Mouse (Mus musculus) retina, embryonic 14.5 days (tissue): ENCODE results near the gene BC024063.
"Not testable (repeated sequence)": the region's sequence is repeated elsewhere in the genome, so short reads cannot be mapped to it uniquely, and the experiment has no call there.

Experiments used
- DNase-seq: peaks from one replicate; pipeline ENCODE4 v3.0.0-alpha.2; 2015; ENCODE audit warnings: low spot score

The BC024063 gene

DNA sequence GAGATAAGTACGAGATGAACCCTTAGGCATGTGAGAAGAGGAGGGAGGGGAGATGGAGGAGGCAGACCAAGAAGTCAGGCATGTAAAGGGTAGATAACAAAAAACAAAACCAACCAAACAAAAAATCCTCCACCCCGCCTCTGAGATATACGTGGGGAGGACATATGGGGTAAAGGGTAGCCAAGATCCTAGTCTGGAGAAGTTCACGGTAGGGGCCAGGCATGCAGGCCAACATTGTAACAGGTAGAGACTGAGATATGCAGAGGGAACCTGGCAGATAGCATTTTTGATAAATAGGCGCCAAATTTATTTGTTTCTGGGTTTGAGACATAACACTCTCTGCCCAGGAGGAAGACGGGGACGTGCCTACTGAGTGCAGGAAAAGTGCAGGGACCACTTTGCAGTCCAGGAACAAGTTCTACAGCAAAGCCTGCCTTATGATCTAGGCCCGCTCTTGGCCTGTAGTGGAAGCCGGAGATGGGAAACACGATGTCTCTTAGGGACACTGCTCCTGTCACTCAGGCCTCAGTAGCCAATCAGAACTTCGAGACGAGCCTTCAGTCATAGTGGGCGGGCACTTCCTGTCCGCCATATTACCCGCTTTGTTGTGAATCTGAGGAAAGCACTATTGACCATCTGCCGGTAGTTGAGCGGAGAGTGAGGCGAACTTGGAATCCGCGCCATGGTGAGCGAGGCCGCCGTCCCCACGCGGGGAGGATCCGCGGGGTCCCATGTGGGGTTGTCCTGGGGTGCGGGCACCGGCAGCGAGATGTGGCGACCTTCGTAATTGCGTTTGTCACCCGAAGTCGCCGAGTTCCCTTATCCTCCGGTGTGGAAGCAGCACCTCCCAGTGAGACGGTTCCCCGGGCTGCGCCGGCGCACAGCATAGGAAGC lies at the start of gene BC024063:
Gene BC024063, plus strand, starts transcription at position 626 of the 894 bp plus-strand sequence.
- not testable (repeated sequence) for DNase-seq

- DNase-seq = peak; percentile 68
Observed at GRCm38 (mm10) chr10:82042191-82042590, 41.0 kb upstream of the BC024063 start.

GRCm38 (mm10) chr10:82046603-82047002 lies 36.5 kb upstream of the BC024063 start:
- no peak for DNase-seq

- peak; percentile 98 for DNase-seq
Observed at GRCm38 (mm10) chr10:82047597-82048459, 35.3 kb upstream of the BC024063 start, which contains the start of gene Zfp873. TSS of gene Zfp873 (plus strand) at chr10:82048123.

- DNase-seq = not testable (repeated sequence)
Observed at GRCm38 (mm10) chr10:82048460-82048804, 34.7 kb upstream of the BC024063 start.

GRCm38 (mm10) chr10:82083622-82083971 lies 444 bp downstream of the BC024063 start:
- DNase-seq = not testable (repeated sequence)

DNA sequence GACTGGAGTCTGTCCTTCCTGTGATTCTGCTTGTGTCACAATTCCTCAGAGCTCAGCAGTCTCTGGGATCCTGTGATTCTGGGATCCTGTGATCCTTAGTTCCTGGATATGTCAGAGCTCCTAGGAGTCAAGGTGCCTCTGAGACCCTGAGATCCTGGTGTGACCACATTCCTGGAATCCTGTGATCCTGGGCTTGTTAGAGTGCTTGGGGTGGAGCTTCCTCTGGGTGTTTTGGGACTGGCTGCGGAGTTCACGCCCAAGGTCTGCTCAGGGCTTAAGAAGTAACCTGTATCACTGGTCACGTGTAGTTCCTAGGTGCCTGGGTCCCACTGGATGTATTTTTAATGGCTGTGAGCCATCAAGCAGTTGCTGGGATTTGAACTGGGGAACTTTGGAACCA lies 34.1 kb downstream of the BC024063 start:
- no peak for DNase-seq

DNA sequence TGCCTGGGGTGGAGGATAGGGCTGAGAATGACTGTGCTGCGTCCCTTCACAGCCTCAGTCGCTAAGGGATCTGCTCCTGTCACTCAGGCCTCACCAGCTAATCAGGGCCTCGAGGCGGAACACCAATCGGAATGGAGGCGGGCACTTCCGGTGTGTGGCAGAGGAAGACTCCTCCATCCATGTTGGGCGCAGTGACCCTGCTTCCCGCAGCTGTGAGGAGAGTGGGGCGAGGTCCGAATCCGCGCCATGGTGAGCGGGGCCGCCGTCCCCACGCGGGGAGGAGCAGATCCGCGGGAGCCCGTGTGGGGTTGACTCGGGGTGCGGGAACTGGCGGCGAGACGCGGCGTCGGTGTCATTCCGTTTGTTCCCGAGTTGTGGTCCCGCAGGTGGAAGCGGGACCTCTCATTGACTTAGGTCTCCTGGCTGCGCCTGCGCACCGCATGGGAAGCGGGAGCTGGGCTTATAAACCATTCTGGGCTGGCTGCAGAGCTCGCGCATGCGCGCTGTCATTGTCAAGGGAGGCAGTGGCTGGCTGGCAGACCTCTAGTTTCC lies 44.8 kb downstream of the BC024063 start, which contains the start of gene AU041133:
Gene AU041133, plus strand, starts transcription at position 164 of the 552 bp plus-strand sequence.
- peak; percentile 90 for DNase-seq

DNA sequence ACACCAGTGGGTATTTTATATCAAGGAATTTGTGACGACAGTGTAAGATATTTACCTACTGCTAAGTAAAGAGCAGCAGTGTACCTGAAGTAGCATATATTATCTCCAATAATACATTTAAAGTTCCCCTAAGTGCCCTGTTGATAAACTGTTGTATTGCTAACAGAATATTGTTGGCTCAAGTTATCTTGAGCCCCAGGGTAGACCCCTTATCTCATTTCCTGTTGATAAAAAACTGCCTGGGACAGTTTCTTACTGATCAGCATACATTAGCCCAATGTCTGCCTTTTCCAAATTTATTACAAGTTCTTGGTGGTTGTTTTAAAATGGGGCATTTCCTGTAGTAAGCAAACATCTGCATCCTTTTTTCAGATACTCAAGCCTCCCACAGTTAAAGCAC lies 62.1 kb downstream of the BC024063 start:
- DNase-seq = no peak

DNA sequence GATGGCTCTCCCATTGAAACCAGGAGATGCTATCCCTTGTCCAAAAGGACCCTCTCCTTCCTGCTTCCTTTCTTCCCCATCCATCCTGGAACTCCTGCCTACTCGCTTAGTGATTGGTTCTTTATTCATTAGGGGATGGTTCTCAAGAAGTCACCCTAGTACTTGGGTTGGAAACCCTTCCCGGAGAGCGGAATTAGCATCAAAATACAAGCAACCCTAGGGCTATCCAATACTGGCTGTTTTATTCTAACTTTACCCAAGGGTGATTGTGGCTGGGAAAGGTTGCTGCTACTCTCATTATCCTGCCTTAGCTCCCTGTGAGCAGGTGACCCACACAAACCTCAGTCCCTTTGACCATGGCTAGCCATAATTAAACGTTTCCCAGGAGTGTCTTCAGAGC lies 64.4 kb downstream of the BC024063 start:
- no peak for DNase-seq
